In genomic region chr6:37388501-37388900, GRCm38 (mm10) we compare ENCODE assay signal across 26 mouse cellular contexts. TPM values are rescaled to one million over a fixed set of nuclear protein-coding genes. Genes with fewer than 3 reads are reported as not detected.
DNase-seq lines count a peak whose midpoint lies in the region; ATAC-seq and TF ChIP-seq lines count a peak whose summit lies in the region.
"Had no signal": no experiment of that assay in that cellular context is flagged by ENCODE, and none has a peak within 500 bp of the region (broad histone marks: within the 10 kb centered on the region; RNA-seq: fewer than 3 reads in every experiment).

No protein-coding gene starts in this region.

- H3K9me3 ChIP-seq in heart, embryonic 12.5 days (replicated peaks) = no peaks in the 10 kb centered on the region
- no peaks in the 10 kb centered on the region for H3K9me3 ChIP-seq in heart, postnatal 0 days (replicated peaks; ENCODE audit: control insufficient read depth, low read length)
- no peaks in the 10 kb centered on the region for H3K9me3 ChIP-seq in intestine, embryonic 15.5 days
- no peaks in the 10 kb centered on the region for H3K9me3 ChIP-seq in forebrain, postnatal 0 days (ENCODE audit: low read length)
- H3K9me3 ChIP-seq: forebrain, embryonic 13.5 days; hindbrain, embryonic 12.5 days; kidney, embryonic 15.5 days; limb, embryonic 13.5 days; megakaryocyte, embryonic 14.5 days; midbrain, embryonic 13.5 days; neural tube, embryonic 13.5 days had no signal

- ATAC-seq in heart, embryonic 12.5 days (ENCODE audit: insufficient number of reproducible peaks, low FRiP score) = peak; percentile 24; the same call in 1 of the 2 replicates
- 0 out of 2 replicates have a peak, but pooled peaks have one; percentile 4 for ATAC-seq in heart, postnatal 0 days (ENCODE audit: insufficient read depth, low read depth)
- ATAC-seq in intestine, embryonic 15.5 days = 0 out of 2 replicates have a peak, but pooled peaks have one; percentile 13
- ATAC-seq in megakaryocyte progenitor cell, adult 5-6 weeks (replicated peaks; ENCODE audit: poor library complexity) = peak; percentile 50; the same call in 1 of the 2 replicates
- ATAC-seq in forebrain, postnatal 0 days = no peak
- ATAC-seq: forebrain, embryonic 13.5 days; hindbrain, postnatal 0 days; midbrain, embryonic 13.5 days; Patski had no signal

- H3K4me1 ChIP-seq in heart, embryonic 12.5 days (replicated peaks) = peaks cover 88% of the 10 kb centered on the region
- H3K4me1 ChIP-seq in heart, postnatal 0 days (ENCODE audit: control insufficient read depth, insufficient read depth) = peaks cover 77% of the 10 kb centered on the region
- H3K4me1 ChIP-seq in intestine, embryonic 15.5 days (replicated peaks) = peaks cover 19% of the 10 kb centered on the region
- H3K4me1 ChIP-seq in forebrain, postnatal 0 days (ENCODE audit: insufficient read depth) = no peaks in the 10 kb centered on the region
- H3K4me1 ChIP-seq: megakaryocyte, embryonic 14.5 days had no signal

- peak overlapping the region; percentile 88 for H3K27ac ChIP-seq in heart, embryonic 12.5 days (ENCODE audit: poor library complexity, severe bottlenecking)
- H3K27ac ChIP-seq in heart, postnatal 0 days (ENCODE audit: low read depth) = peak overlapping the region; percentile 41
- H3K27ac ChIP-seq in intestine, embryonic 15.5 days = no peak overlapping the region
- no peak overlapping the region for H3K27ac ChIP-seq in forebrain, postnatal 0 days (ENCODE audit: low read depth, low read length)
- H3K27ac ChIP-seq: forebrain, embryonic 13.5 days; hindbrain, embryonic 12.5 days; hindbrain, postnatal 0 days; kidney, embryonic 15.5 days; limb, embryonic 13.5 days; midbrain, embryonic 13.5 days; neural tube, embryonic 13.5 days had no signal

- H3K36me3 ChIP-seq in heart, embryonic 12.5 days = 0 out of 2 replicates have a peak, but pooled peaks cover 5% of the 10 kb centered on the region
- H3K36me3 ChIP-seq in heart, postnatal 0 days (replicated peaks; ENCODE audit: control insufficient read depth, insufficient read depth, low read length) = no peaks in the 10 kb centered on the region
- H3K36me3 ChIP-seq in intestine, embryonic 15.5 days = no peaks in the 10 kb centered on the region
- no peaks in the 10 kb centered on the region for H3K36me3 ChIP-seq in forebrain, postnatal 0 days (ENCODE audit: insufficient read depth)
- H3K36me3 ChIP-seq: hindbrain, embryonic 12.5 days; midbrain, embryonic 13.5 days; neural tube, embryonic 13.5 days had no signal

- no peaks in the 10 kb centered on the region for H3K27me3 ChIP-seq in heart, embryonic 12.5 days (replicated peaks)
- no peaks in the 10 kb centered on the region for H3K27me3 ChIP-seq in heart, postnatal 0 days (ENCODE audit: control insufficient read depth, insufficient read depth, low read length)
- no peaks in the 10 kb centered on the region for H3K27me3 ChIP-seq in intestine, embryonic 15.5 days (replicated peaks)
- no peaks in the 10 kb centered on the region for H3K27me3 ChIP-seq in forebrain, postnatal 0 days (ENCODE audit: insufficient read depth, low read length)
- H3K27me3 ChIP-seq: forebrain, embryonic 13.5 days; hindbrain, embryonic 12.5 days; kidney, embryonic 15.5 days; limb, embryonic 13.5 days; megakaryocyte, embryonic 14.5 days; midbrain, embryonic 13.5 days; neural tube, embryonic 13.5 days; Patski had no signal

- no peak for DNase-seq in heart, postnatal 36 days
- no peak for DNase-seq in heart, postnatal 0 days (ENCODE audit: low spot score)
- no peak for DNase-seq in heart, adult 8-10 months (ENCODE audit: low spot score)
- no peak for DNase-seq in forebrain, postnatal 0 days
- DNase-seq: adrenal gland, postnatal 14 days; cerebellum, adult 11 months; cerebellum, adult 9-10 months; cerebellum, postnatal 36 days; gastrocnemius, postnatal 25 days; heart, postnatal 14 days; kidney, adult 11 months; kidney, postnatal 36 days had no signal

- TF ChIP-seq CTCF in heart, postnatal 0 days (IDR thresholded peaks at IDR 0.05; ENCODE audit: low read depth) = no peak
- TF ChIP-seq CTCF in forebrain, postnatal 0 days (IDR thresholded peaks at IDR 0.05; ENCODE audit: low read depth) = no peak

- H3K4me3 ChIP-seq in heart, embryonic 12.5 days = no peak overlapping the region
- no peak overlapping the region for H3K4me3 ChIP-seq in heart, postnatal 0 days (ENCODE audit: low read depth, low read length)
- no peak overlapping the region for H3K4me3 ChIP-seq in intestine, embryonic 15.5 days (replicated peaks)
- no peak overlapping the region for H3K4me3 ChIP-seq in forebrain, postnatal 0 days (ENCODE audit: low read depth, low read length)
- H3K4me3 ChIP-seq: forebrain, embryonic 13.5 days; hindbrain, embryonic 12.5 days; kidney, embryonic 15.5 days; limb, embryonic 13.5 days; megakaryocyte, embryonic 14.5 days; midbrain, embryonic 13.5 days; neural tube, embryonic 13.5 days had no signal

- TF ChIP-seq EP300 in heart, postnatal 0 days (IDR thresholded peaks at IDR 0.05; ENCODE audit: low read depth) = no peak

- 36% methylated on average over 6 of the region's 6 CpGs for WGBS in heart, embryonic 12.5 days
- 35% methylated on average over 6 of the region's 6 CpGs for WGBS in heart, postnatal 0 days
- WGBS in intestine, embryonic 15.5 days = 54% methylated on average over 6 of the region's 6 CpGs
- WGBS in forebrain, postnatal 0 days = 92% methylated on average over 6 of the region's 6 CpGs

- intact Hi-C loops in heart, postnatal 36 days (cut with DNase I) = no loop called here

- no peak overlapping the region for H3K9ac ChIP-seq in heart, embryonic 12.5 days
- no peak overlapping the region for H3K9ac ChIP-seq in heart, postnatal 0 days (replicated peaks; ENCODE audit: low read depth, low read length)
- no peak overlapping the region for H3K9ac ChIP-seq in intestine, embryonic 15.5 days
- no peak overlapping the region for H3K9ac ChIP-seq in forebrain, postnatal 0 days
- H3K9ac ChIP-seq: forebrain, embryonic 13.5 days; hindbrain, embryonic 12.5 days; kidney, embryonic 15.5 days; limb, embryonic 13.5 days; midbrain, embryonic 13.5 days; neural tube, embryonic 13.5 days had no signal

- H3K4me2 ChIP-seq in heart, embryonic 12.5 days = peak overlapping the region; percentile 30; the same call in 1 of the 2 replicates
- no peak overlapping the region for H3K4me2 ChIP-seq in heart, postnatal 0 days (ENCODE audit: low read depth, low read length)
- H3K4me2 ChIP-seq in intestine, embryonic 15.5 days (replicated peaks) = no peak overlapping the region
- no peak overlapping the region for H3K4me2 ChIP-seq in forebrain, postnatal 0 days (ENCODE audit: low read depth)
- H3K4me2 ChIP-seq: forebrain, embryonic 13.5 days; hindbrain, embryonic 12.5 days; kidney, embryonic 15.5 days; limb, embryonic 13.5 days; liver, embryonic 11.5 days; midbrain, embryonic 13.5 days; neural tube, embryonic 13.5 days had no signal

RNA-seq across cellular contexts. Expression of gene Creb3l2, which starts 53.4 kb away (rescaled TPM):
- 49.4 and 52.2 TPM in 2 replicates for polyA plus RNA-seq in heart, embryonic 12.5 days (2016; fragmentation: Nextera tagmentation; extraction: Ambion mirVana)
- total RNA-seq in heart, postnatal 36 days (2021) = 10 to 100 TPM; 21.5 to 22.6 TPM
- total RNA-seq in heart, postnatal 0 days (2014; rRNA removed; ENCODE audit: low replicate concordance) = 32.4 and 39.7 TPM in 2 replicates
- 16.3 TPM in 2 replicates for polyA plus RNA-seq in heart, postnatal 0 days (2015; fragmentation: Nextera tagmentation; extraction: Ambion mirVana)
- 10 to 100 TPM; 21.8 to 23.8 (median 23.2) TPM for total RNA-seq in heart, adult 8-10 months (2022)
- polyA plus RNA-seq in intestine, embryonic 15.5 days (2015; fragmentation: Nextera tagmentation; extraction: Ambion mirVana) = 15.6 and 15.8 TPM in 2 replicates
- 9.3 and 11.2 TPM in 2 replicates for total RNA-seq in megakaryocyte progenitor cell, adult 5-6 weeks (2015)
- total RNA-seq in megakaryocyte progenitor cell, adult 5-6 weeks (2017) = 2.2 and 2.9 TPM in 2 replicates
- total RNA-seq in forebrain, postnatal 0 days (2014; rRNA removed) = 3.2 and 5.0 TPM in 2 replicates
- 1.3 and 2.0 TPM in 2 replicates for polyA plus RNA-seq in forebrain, postnatal 0 days (2015; fragmentation: Nextera tagmentation; extraction: Ambion mirVana)
- total RNA-seq: MEL had no signal

Comparison
In these comparisons a context has a peak if more than half of its experiments do, and no peak if none do; other contexts are left out.
1. H3K27ac ChIP-seq: peak in heart, embryonic 12.5 days (single experiment) and heart, postnatal 0 days (single experiment); none in intestine, embryonic 15.5 days (single experiment) and forebrain, postnatal 0 days (single experiment).